Mouse (Mus musculus): ENCODE results near the gene Kdm1a.

- TF ChIP-seq CTCF (IDR thresholded peaks at IDR 0.05; ENCODE audit: borderline replicate concordance, insufficient read depth, low read depth, low read length) (peak; percentile 89), POLR2A (IDR thresholded peaks at IDR 0.05; ENCODE audit: borderline replicate concordance, insufficient read depth, low read length) (peak; percentile 71)
These were observed at the start of gene Kdm1a for GRCm38 (mm10) chr4:136602568-136602967.

All from cerebellum, adult 2 months (tissue).